Mouse (Mus musculus) forebrain, embryonic 11.5 days (tissue): Measurements from ENCODE around the gene Nphp1. TPM values are rescaled to one million over a fixed set of nuclear protein-coding genes. Genes with fewer than 3 reads are reported as not detected.

ENCODE experiments used
- ATAC-seq: fragments of 200-750 bp; cut with Nextera tagmentation; replicated peaks from 2 replicates; pipeline ENCODE4 v1.8.0; 2017; ENCODE audit warnings: moderate TSS enrichment; ENCODE audit not compliant: low FRiP score
- DNase-seq: peaks from one replicate; pipeline ENCODE4 v3.0.0-alpha.2; 2017; ENCODE audit warnings: low spot score
- H3K27ac ChIP-seq: fragments of 300-500 bp; sonication (generic); 2 replicates; pipeline ENCODE4 v1.5.1; 2014; ENCODE audit warnings: low read depth, low read length
- H3K27me3 ChIP-seq: fragments of 300-500 bp; sonication (generic); 2 replicates; pipeline ENCODE4 v1.6.1; 2014; ENCODE audit warnings: mild to moderate bottlenecking, low read length, mixed read lengths; ENCODE audit not compliant: control insufficient read depth, insufficient read depth
- H3K36me3 ChIP-seq: fragments of 300-500 bp; sonication (generic); 2 replicates; pipeline ENCODE4 v1.6.1; 2014; ENCODE audit warnings: mild to moderate bottlenecking, low read length, moderate library complexity, mixed read lengths; ENCODE audit not compliant: control insufficient read depth, insufficient read depth
- H3K4me1 ChIP-seq: fragments of 300-500 bp; sonication (generic); replicated peaks from 2 replicates; pipeline ENCODE4 v1.6.1; 2014; ENCODE audit warnings: low read length, mixed read lengths; ENCODE audit not compliant: control insufficient read depth, insufficient read depth
- H3K4me2 ChIP-seq: fragments of 300-500 bp; sonication (generic); 2 replicates; pipeline ENCODE4 v1.6.1; 2014; ENCODE audit warnings: low read depth, mild to moderate bottlenecking, low read length, moderate library complexity, mixed read lengths; ENCODE audit not compliant: severe bottlenecking
- H3K4me3 ChIP-seq: fragments of 300-500 bp; sonication (generic); 2 replicates; pipeline ENCODE4 v1.5.1; 2014; ENCODE audit warnings: low read depth, low read length
- H3K9ac ChIP-seq: fragments of 300-500 bp; sonication (generic); 2 replicates; pipeline ENCODE4 v1.6.1; 2014; ENCODE audit warnings: low read length
- H3K9me3 ChIP-seq: fragments of 300-500 bp; sonication (generic); 2 replicates; pipeline ENCODE4 v1.6.1; 2016; ENCODE audit warnings: low read length, mixed read lengths; ENCODE audit not compliant: control insufficient read depth
- WGBS: fragments of 180-500 bp; shearing (Covaris S2); extraction: QIAGEN DNeasy Blood & Tissue Kit; methylation state at CpG from one replicate; pipeline ENCODE4 v1.1.7; 2014; 5-methylcytosine and 5-hydroxymethylcytosine counted together
- polyA plus RNA-seq: library from polyadenylated mRNA; unstranded; fragments of >200 nt; fragmentation: Nextera tagmentation; extraction: Ambion mirVana; gene quantifications from 2 replicates; pipeline ENCODE4 v1.2.1, GENCODE M21; 2014

Nphp1 gene
- polyA plus RNA-seq, 1 experiment from 2014 or later = 34.1 TPM

DNA sequence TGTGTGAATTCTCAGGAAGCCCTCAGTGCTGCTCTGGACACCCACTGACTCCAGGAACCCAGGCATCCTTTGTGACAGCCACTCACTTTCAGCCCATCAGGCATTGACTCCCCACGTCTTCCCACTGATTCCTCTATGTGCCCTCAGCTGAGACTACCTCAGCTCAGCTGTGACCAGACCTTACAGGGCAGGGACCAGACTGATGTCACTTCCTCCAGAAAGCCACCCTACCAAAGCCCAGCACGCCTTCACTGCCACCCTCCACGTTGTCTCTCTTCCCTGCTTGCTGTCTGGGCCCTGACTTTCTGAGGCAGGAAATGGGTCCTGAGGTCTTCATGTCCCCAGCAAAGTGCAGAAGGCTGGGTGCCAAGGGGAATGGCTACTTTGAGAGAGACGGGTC, 65.5 kb downstream of the Nphp1 start:
- Histone ChIP-seq H3K27ac (no peak overlapping the region), H3K9me3 (no peaks in the 10 kb centered on the region), H3K4me1 (no peaks in the 10 kb centered on the region), H3K4me3 (no peak overlapping the region), H3K36me3 (no peaks in the 10 kb centered on the region), H3K4me2 (no peak overlapping the region), H3K27me3 (no peaks in the 10 kb centered on the region), H3K9ac (no peak overlapping the region)
- ATAC-seq (no peak), DNase-seq (no peak)
- WGBS = 75% methylated on average over 4 of the region's 4 CpGs

DNA sequence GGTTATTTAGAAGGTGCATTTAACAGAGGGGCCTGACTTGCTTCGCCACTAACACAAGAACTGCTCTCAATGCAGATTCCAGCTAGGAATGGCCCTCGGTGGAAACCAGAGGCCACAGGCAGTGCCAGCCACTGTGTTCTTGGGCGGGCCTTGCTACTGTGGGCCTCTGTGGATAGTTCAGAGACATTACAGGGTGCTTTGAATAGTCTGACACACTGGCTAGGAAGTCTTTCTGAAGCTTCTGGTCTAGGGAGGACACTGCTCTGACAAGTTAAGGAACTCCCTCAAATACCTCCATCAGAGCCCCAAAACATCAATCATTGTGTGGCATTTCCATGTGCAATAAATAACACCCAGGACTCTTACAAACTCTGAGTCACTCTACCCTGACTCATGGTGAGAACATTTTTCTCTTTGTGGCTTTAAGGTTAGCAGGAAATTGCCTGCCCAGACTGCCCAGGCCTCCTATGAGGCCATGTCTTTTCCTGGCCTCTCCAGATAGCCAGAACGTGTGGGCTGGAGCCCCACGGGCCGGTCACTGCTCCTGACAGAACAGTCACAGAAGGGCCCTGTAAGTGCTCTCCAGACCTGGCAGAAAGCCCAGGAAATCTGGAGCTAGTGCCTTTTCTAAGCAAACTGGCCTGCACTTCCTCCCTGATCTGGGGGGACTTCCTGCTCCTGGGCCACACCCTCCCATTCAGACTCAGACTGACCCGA, 66.4 kb downstream of the Nphp1 start:
- ATAC-seq (no peak), DNase-seq (no peak)
- Histone ChIP-seq H3K27me3 (no peaks in the 10 kb centered on the region), H3K36me3 (no peaks in the 10 kb centered on the region), H3K4me1 (no peaks in the 10 kb centered on the region), H3K4me2 (no peak overlapping the region), H3K27ac (no peak overlapping the region), H3K9ac (no peak overlapping the region), H3K9me3 (no peaks in the 10 kb centered on the region), H3K4me3 (no peak overlapping the region)
- WGBS = 71% methylated on average over 7 of the region's 7 CpGs

- Histone ChIP-seq H3K4me2 (no peak overlapping the region), H3K27me3 (no peaks in the 10 kb centered on the region), H3K9ac (no peak overlapping the region), H3K9me3 (no peaks in the 10 kb centered on the region), H3K36me3 (no peaks in the 10 kb centered on the region), H3K27ac (no peak overlapping the region), H3K4me3 (no peak overlapping the region), H3K4me1 (no peaks in the 10 kb centered on the region)
- 77% methylated on average over 8 of the region's 8 CpGs for WGBS
- ATAC-seq (no peak), DNase-seq (no peak)
Measured at GRCm38 (mm10) chr2:127718839-127719468, 69.7 kb downstream of the Nphp1 start.

- Histone ChIP-seq H3K36me3 (no peaks in the 10 kb centered on the region), H3K27me3 (no peaks in the 10 kb centered on the region), H3K4me2 (no peak overlapping the region), H3K4me3 (no peak overlapping the region), H3K27ac (no peak overlapping the region), H3K9me3 (no peaks in the 10 kb centered on the region), H3K4me1 (no peaks in the 10 kb centered on the region), H3K9ac (no peak overlapping the region)
- 61% methylated on average over 3 of the region's 3 CpGs for WGBS
- ATAC-seq (no peak), DNase-seq (no peak)
Measured at GRCm38 (mm10) chr2:127714726-127715125, 74.0 kb downstream of the Nphp1 start.

DNA sequence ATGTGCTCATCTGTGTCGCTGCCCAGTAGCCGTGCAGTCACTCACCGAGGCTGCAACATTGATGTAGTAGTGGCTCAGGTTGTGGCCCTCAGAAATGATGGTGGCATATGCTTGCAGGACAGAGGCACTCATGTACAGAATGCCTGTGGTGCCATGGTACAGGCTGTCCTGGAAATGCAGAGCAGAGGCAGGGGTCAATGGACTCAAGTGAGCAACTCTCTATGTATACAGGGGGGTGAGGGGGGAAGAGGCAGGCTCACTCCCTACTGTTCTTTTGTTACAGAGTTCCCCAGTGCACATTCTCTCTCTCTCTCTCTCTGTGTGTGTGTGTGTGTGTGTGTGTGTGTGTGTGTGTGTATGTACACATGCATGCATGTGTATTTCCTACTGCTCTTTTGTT, 79.9 kb downstream of the Nphp1 start:
- Histone ChIP-seq H3K36me3 (no peaks in the 10 kb centered on the region), H3K4me1 (no peaks in the 10 kb centered on the region), H3K9ac (no peak overlapping the region), H3K27ac (no peak overlapping the region), H3K27me3 (no peaks in the 10 kb centered on the region), H3K9me3 (no peaks in the 10 kb centered on the region), H3K4me2 (no peak overlapping the region), H3K4me3 (no peak overlapping the region)
- 74% methylated on average over 3 of the region's 3 CpGs for WGBS
- no peak for ATAC-seq
- DNase-seq = no peak

DNA sequence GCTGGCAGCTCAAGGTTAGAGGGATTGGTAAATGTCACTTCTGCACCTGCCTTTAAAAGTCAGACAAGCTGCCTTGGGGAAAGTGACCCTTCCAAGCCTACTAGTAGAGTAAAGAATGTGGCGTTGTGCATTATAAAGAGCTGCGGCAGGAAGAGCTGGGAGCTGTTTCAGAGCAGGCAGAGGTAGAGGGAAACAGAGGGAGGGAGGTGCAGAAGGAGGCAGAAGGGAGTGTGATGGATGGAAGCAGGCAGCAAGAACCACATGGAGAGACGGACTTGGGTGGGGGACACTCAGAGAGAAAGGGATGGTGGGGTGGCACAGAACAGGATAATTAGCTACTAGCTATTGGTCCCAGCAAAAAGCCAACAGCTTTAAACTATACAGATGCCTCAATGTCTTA, 80.6 kb downstream of the Nphp1 start:
- DNase-seq = no peak
- 54% methylated on average over 3 of the region's 3 CpGs for WGBS
- H3K4me2 ChIP-seq = no peak overlapping the region

GRCm38 (mm10) chr2:127705267-127705666, 83.4 kb downstream of the Nphp1 start:
- no peak for ATAC-seq
- H3K9ac ChIP-seq = no peak overlapping the region
- H3K4me2 ChIP-seq = no peak overlapping the region
- H3K4me1 ChIP-seq = no peaks in the 10 kb centered on the region
- WGBS = 73% methylated on average over 6 of the region's 6 CpGs
- no peak for DNase-seq
- no peak overlapping the region for H3K27ac ChIP-seq
- no peaks in the 10 kb centered on the region for H3K9me3 ChIP-seq
- H3K36me3 ChIP-seq = no peaks in the 10 kb centered on the region
- H3K4me3 ChIP-seq = no peak overlapping the region
- H3K27me3 ChIP-seq = no peaks in the 10 kb centered on the region

More for the DNA sequence above, 80.6 kb downstream of the Nphp1 start:
- Histone ChIP-seq H3K36me3 (no peaks in the 10 kb centered on the region), H3K4me3 (no peak overlapping the region), H3K27ac (no peak overlapping the region), H3K4me1 (no peaks in the 10 kb centered on the region), H3K27me3 (no peaks in the 10 kb centered on the region), H3K9ac (no peak overlapping the region), H3K9me3 (no peaks in the 10 kb centered on the region)
- ATAC-seq = no peak
